ENCODE assay signal across 8 mouse cellular contexts in the genomic region with DNA sequence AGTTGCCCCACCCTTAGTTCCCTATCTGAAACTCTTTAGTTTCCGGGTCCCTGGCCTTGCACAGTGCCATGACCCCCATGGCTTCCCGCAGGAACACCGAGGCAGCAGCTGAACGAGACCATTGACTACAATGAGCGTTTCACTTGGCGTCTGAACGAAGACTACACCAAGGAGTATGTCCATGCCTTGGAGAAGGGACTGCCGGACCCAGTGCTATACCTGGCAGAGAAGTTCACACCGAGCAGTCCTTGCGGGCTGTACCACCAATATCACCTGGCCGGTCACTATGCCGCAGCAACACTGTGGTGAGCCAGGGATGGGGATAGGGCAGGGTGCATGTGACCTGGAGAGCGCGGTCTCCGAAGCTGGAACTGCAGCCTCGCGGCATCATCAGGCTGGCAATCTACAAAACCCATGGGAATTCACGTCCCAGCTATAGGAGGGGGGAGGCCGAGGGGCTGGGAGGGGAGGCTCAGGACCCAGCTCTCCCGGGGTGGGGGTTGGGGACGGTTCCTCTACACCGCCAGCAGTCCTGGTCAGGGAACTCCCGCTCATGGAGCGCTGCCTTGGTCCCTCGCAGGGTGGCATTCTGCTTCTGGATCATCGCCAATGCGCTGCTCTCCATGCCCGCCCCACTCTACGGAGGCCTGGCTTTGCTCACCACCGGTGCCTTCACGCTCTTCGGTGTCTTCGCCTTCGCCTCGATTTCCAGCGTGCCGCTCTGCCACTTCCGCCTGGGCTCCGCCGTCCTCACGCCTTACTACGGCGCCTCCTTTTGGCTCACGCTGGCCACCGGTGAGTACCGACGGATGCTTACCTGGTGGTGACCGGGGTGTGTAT. TPM values are rescaled to one million over a fixed set of nuclear protein-coding genes. Genes with fewer than 3 reads are reported as not detected.
DNase-seq lines count a peak whose midpoint lies in the region; ATAC-seq and TF ChIP-seq lines count a peak whose summit lies in the region.

No protein-coding gene starts in this region.

- peak overlapping the region; percentile 46 for H3K4me2 ChIP-seq in forebrain, embryonic 11.5 days (ENCODE audit: low read depth, low read length, severe bottlenecking)
- H3K4me2 ChIP-seq in intestine, embryonic 15.5 days (replicated peaks) = peak overlapping the region; percentile 87
- peak overlapping the region; percentile 61 for H3K4me2 ChIP-seq in lung, embryonic 14.5 days

- TF ChIP-seq POLR2A in liver, adult 2 months (IDR thresholded peaks at IDR 0.05; ENCODE audit: extremely low read depth, insufficient read depth, low read length) = no peak
- TF ChIP-seq POLR2A in bone marrow macrophage, adult 2 months (IDR thresholded peaks at IDR 0.05; ENCODE audit: borderline replicate concordance, low read depth, low read length) = no peak

- ATAC-seq in forebrain, embryonic 11.5 days (replicated peaks; ENCODE audit: low FRiP score) = peak; percentile 28; the same call in 1 of the 2 replicates
- peak; percentile 32 for ATAC-seq in intestine, embryonic 15.5 days
- 0 out of 2 replicates have a peak, but pooled peaks have one; percentile 12 for ATAC-seq in lung, embryonic 14.5 days (ENCODE audit: insufficient read depth)

- 1% methylated on average over 48 of the region's 48 CpGs for WGBS in liver, adult 2 months
- WGBS in forebrain, embryonic 11.5 days = 1% methylated on average over 48 of the region's 48 CpGs
- WGBS in intestine, embryonic 15.5 days = 2% methylated on average over 48 of the region's 48 CpGs
- WGBS in lung, embryonic 14.5 days = 2% methylated on average over 48 of the region's 48 CpGs

- H3K9me3 ChIP-seq in forebrain, embryonic 11.5 days (ENCODE audit: control insufficient read depth, low read length) = no peaks in the 10 kb centered on the region
- H3K9me3 ChIP-seq in intestine, embryonic 15.5 days = no peaks in the 10 kb centered on the region
- no peaks in the 10 kb centered on the region for H3K9me3 ChIP-seq in lung, embryonic 14.5 days (ENCODE audit: low read depth, low read length)

- no peak overlapping the region for H3K27ac ChIP-seq in liver, adult 2 months (replicated peaks; ENCODE audit: insufficient read depth, low read depth, low read length)
- no peak overlapping the region for H3K27ac ChIP-seq in bone marrow macrophage, adult 2 months (ENCODE audit: insufficient read depth, low read depth, low read length)
- no peak overlapping the region for H3K27ac ChIP-seq in forebrain, embryonic 11.5 days (ENCODE audit: low read depth, low read length)
- no peak overlapping the region for H3K27ac ChIP-seq in intestine, embryonic 15.5 days
- H3K27ac ChIP-seq in lung, embryonic 14.5 days (ENCODE audit: low read depth) = no peak overlapping the region

- no peaks in the 10 kb centered on the region for H3K36me3 ChIP-seq in liver, adult 2 months (ENCODE audit: control insufficient read depth, insufficient read depth, low read length)
- no peaks in the 10 kb centered on the region for H3K36me3 ChIP-seq in forebrain, embryonic 11.5 days (ENCODE audit: control insufficient read depth, insufficient read depth, low read length)
- H3K36me3 ChIP-seq in intestine, embryonic 15.5 days = no peaks in the 10 kb centered on the region
- no peaks in the 10 kb centered on the region for H3K36me3 ChIP-seq in lung, embryonic 14.5 days (ENCODE audit: insufficient read depth)

- H3K27me3 ChIP-seq in liver, adult 2 months (ENCODE audit: control insufficient read depth, insufficient read depth, low read length) = peaks cover 35% of the 10 kb centered on the region
- H3K27me3 ChIP-seq in forebrain, embryonic 11.5 days (ENCODE audit: control insufficient read depth, insufficient read depth, low read length) = peaks cover 66% of the 10 kb centered on the region
- peaks cover 74% of the 10 kb centered on the region for H3K27me3 ChIP-seq in intestine, embryonic 15.5 days (replicated peaks)
- peaks cover 60% of the 10 kb centered on the region for H3K27me3 ChIP-seq in lung, embryonic 14.5 days (ENCODE audit: insufficient read depth, low read length)

- no peaks in the 10 kb centered on the region for H3K79me2 ChIP-seq in liver, adult 2 months (ENCODE audit: control insufficient read depth, insufficient read depth, low read length)

- no peak overlapping the region for H3K9ac ChIP-seq in liver, adult 2 months (ENCODE audit: low read depth, low read length)
- H3K9ac ChIP-seq in forebrain, embryonic 11.5 days (ENCODE audit: low read length) = peak overlapping the region; percentile 20; the same call in 1 of the 2 replicates
- H3K9ac ChIP-seq in intestine, embryonic 15.5 days = 0 out of 2 replicates have a peak overlapping the region, but pooled peaks have one; percentile 26
- H3K9ac ChIP-seq in lung, embryonic 14.5 days = no peak overlapping the region

- H3K4me3 ChIP-seq in liver, adult 2 months (ENCODE audit: insufficient read depth, low read depth, low read length) = peak overlapping the region; percentile 32; the same call in 1 of the 2 replicates
- peak overlapping the region; percentile 43 for H3K4me3 ChIP-seq in bone marrow macrophage, adult 2 months (ENCODE audit: insufficient read depth, low read length)
- H3K4me3 ChIP-seq in forebrain, embryonic 11.5 days (ENCODE audit: low read depth, low read length) = peak overlapping the region; percentile 32
- peak overlapping the region; percentile 40 for H3K4me3 ChIP-seq in intestine, embryonic 15.5 days (replicated peaks)
- peak overlapping the region; percentile 34 for H3K4me3 ChIP-seq in lung, embryonic 14.5 days (ENCODE audit: low read depth, low read length)

- DNase-seq in liver, adult 2 months (ENCODE audit: extremely low read depth, low read depth, low spot score) = no peak
- no peak for DNase-seq in liver
- DNase-seq in forebrain, embryonic 11.5 days (ENCODE audit: low spot score) = peak; percentile 66
- DNase-seq in lung, embryonic 14.5 days = peak; percentile 44
- peak; percentile 44 for DNase-seq in retina, embryonic 14.5 days (ENCODE audit: low spot score)
- DNase-seq in ovary, adult 18-20 months (ENCODE audit: low spot score) = no peak

- TF ChIP-seq CTCF in liver, adult 2 months (IDR thresholded peaks at IDR 0.05; ENCODE audit: low read depth, low read length) = no peak
- no peak for TF ChIP-seq CTCF in bone marrow macrophage, adult 2 months (IDR thresholded peaks at IDR 0.05; ENCODE audit: low read depth, low read length)
- TF ChIP-seq CTCF in lung, embryonic 14.5 days (IDR thresholded peaks at IDR 0.05; ENCODE audit: low read depth) = no peak

- H3K4me1 ChIP-seq in liver, adult 2 months (ENCODE audit: control insufficient read depth, insufficient read depth, low read length) = peaks cover 15% of the 10 kb centered on the region
- H3K4me1 ChIP-seq in bone marrow macrophage, adult 2 months (ENCODE audit: control insufficient read depth, insufficient read depth, low read length) = peaks cover 18% of the 10 kb centered on the region
- peaks cover 22% of the 10 kb centered on the region for H3K4me1 ChIP-seq in forebrain, embryonic 11.5 days (replicated peaks; ENCODE audit: control insufficient read depth, insufficient read depth, low read length)
- H3K4me1 ChIP-seq in intestine, embryonic 15.5 days (replicated peaks) = peaks cover 39% of the 10 kb centered on the region
- H3K4me1 ChIP-seq in lung, embryonic 14.5 days (ENCODE audit: insufficient read depth) = 0 out of 2 replicates have a peak, but pooled peaks cover 6% of the 10 kb centered on the region

RNA-seq across cellular contexts. Expression of gene Duoxa2, which starts 2.6 kb away (rescaled TPM):
- total RNA-seq in liver, adult 2 months (2014; rRNA removed) = 0.09 TPM in 1 of 2 replicates, not detected in the other
- not detected in 2 replicates for polyA plus RNA-seq in liver, adult 2 months (2012; rRNA removed)
- polyA plus RNA-seq in bone marrow macrophage, adult 2 months (2012; ENCODE audit: insufficient read depth, insufficient read length, missing spikeins) = not detected in 2 replicates
- polyA plus RNA-seq in forebrain, embryonic 11.5 days (2014; fragmentation: Nextera tagmentation; extraction: Ambion mirVana) = not detected in 2 replicates
- 0.14 and 0.25 TPM in 2 replicates for polyA plus RNA-seq in intestine, embryonic 15.5 days (2015; fragmentation: Nextera tagmentation; extraction: Ambion mirVana)
- 0.11 TPM in 1 of 2 replicates, not detected in the other for polyA plus RNA-seq in lung, embryonic 14.5 days (2014; fragmentation: Nextera tagmentation; extraction: Ambion mirVana)

RNA-seq across cellular contexts. Expression of gene Duox2, which starts 3.1 kb away (rescaled TPM):
- 0.07 TPM in 1 of 2 replicates, not detected in the other for total RNA-seq in liver, adult 2 months (2014; rRNA removed)
- polyA plus RNA-seq in liver, adult 2 months (2012; rRNA removed) = 0.02 and 0.04 TPM in 2 replicates
- polyA plus RNA-seq in bone marrow macrophage, adult 2 months (2012; ENCODE audit: insufficient read depth, insufficient read length, missing spikeins) = not detected in 2 replicates
- not detected in 2 replicates for polyA plus RNA-seq in forebrain, embryonic 11.5 days (2014; fragmentation: Nextera tagmentation; extraction: Ambion mirVana)
- 0.08 TPM in 1 of 2 replicates, not detected in the other for polyA plus RNA-seq in intestine, embryonic 15.5 days (2015; fragmentation: Nextera tagmentation; extraction: Ambion mirVana)
- 0.07 TPM in 1 of 2 replicates, not detected in the other for polyA plus RNA-seq in lung, embryonic 14.5 days (2014; fragmentation: Nextera tagmentation; extraction: Ambion mirVana)

RNA-seq across cellular contexts. Expression of gene Duoxa1, which starts 12.2 kb away (rescaled TPM):
- total RNA-seq in liver, adult 2 months (2014; rRNA removed) = not detected in 2 replicates
- polyA plus RNA-seq in liver, adult 2 months (2012; rRNA removed) = not detected in 2 replicates
- not detected in 2 replicates for polyA plus RNA-seq in bone marrow macrophage, adult 2 months (2012; ENCODE audit: insufficient read depth, insufficient read length, missing spikeins)
- polyA plus RNA-seq in forebrain, embryonic 11.5 days (2014; fragmentation: Nextera tagmentation; extraction: Ambion mirVana) = not detected in 2 replicates
- not detected in 2 replicates for polyA plus RNA-seq in intestine, embryonic 15.5 days (2015; fragmentation: Nextera tagmentation; extraction: Ambion mirVana)
- not detected in 2 replicates for polyA plus RNA-seq in lung, embryonic 14.5 days (2014; fragmentation: Nextera tagmentation; extraction: Ambion mirVana)

RNA-seq across cellular contexts. Expression of gene Duox1, which starts 14.2 kb away (rescaled TPM):
- not detected in 2 replicates for total RNA-seq in liver, adult 2 months (2014; rRNA removed)
- not detected in 2 replicates for polyA plus RNA-seq in liver, adult 2 months (2012; rRNA removed)
- not detected in 2 replicates for polyA plus RNA-seq in bone marrow macrophage, adult 2 months (2012; ENCODE audit: insufficient read depth, insufficient read length, missing spikeins)
- polyA plus RNA-seq in forebrain, embryonic 11.5 days (2014; fragmentation: Nextera tagmentation; extraction: Ambion mirVana) = 0.05 TPM in 1 of 2 replicates, not detected in the other
- 0.03 and 0.08 TPM in 2 replicates for polyA plus RNA-seq in intestine, embryonic 15.5 days (2015; fragmentation: Nextera tagmentation; extraction: Ambion mirVana)
- polyA plus RNA-seq in lung, embryonic 14.5 days (2014; fragmentation: Nextera tagmentation; extraction: Ambion mirVana) = not detected in 2 replicates

Comparison
In these comparisons a context has a peak if more than half of its experiments do, and no peak if none do; other contexts are left out.
1. DNase-seq: peak in forebrain, embryonic 11.5 days (single experiment), lung, embryonic 14.5 days (single experiment) and retina, embryonic 14.5 days (single experiment); none in liver, adult 2 months (single experiment), liver (single experiment) and ovary, adult 18-20 months (single experiment).
2. H3K9ac ChIP-seq: peak in forebrain, embryonic 11.5 days (single experiment) and intestine, embryonic 15.5 days (single experiment); none in liver, adult 2 months (single experiment) and lung, embryonic 14.5 days (single experiment).
3. Peak in every context shown above with its lines, with median percentiles within 50 percentile points of each other: H3K4me3 ChIP-seq, ATAC-seq and H3K4me2 ChIP-seq.